Mouse (Mus musculus): ENCODE measurements around the gene Tshz3. TPM values are rescaled to one million over a fixed set of nuclear protein-coding genes. Genes with fewer than 3 reads are reported as not detected.

Gene Tshz3
- polyA plus RNA-seq, 1 experiment from 2014 or later = 8.9 TPM

DNA sequence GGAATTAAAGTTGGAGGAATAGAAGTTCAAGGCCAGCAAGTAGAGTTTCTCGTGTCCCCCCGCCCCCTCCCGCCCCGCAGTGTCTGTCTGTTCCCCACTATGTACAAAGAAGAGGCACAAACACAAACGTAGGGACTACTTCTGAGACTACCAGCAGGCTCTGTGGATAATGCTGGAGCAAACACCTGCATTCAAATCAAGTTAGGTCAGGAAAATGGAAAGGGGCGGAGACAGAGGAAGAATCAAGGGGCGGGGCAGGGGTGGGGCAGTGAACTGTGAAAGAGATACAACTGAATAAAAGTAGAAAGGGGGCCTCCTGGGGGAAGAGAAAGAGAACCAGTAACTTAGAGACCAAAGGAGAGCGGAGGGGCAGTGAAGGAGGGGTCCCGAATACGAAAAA is 19.4 kb upstream of the Tshz3 start:
- Histone ChIP-seq H3K27ac (ENCODE audit: low read length) (no peak overlapping the region), H3K4me3 (ENCODE audit: low read depth, low read length) (no peak overlapping the region), H3K4me1 (ENCODE audit: control insufficient read depth, insufficient read depth, low read length) (peaks cover 16% of the 10 kb centered on the region), H3K36me3 (ENCODE audit: control insufficient read depth, insufficient read depth, low read length) (no peaks in the 10 kb centered on the region), H3K4me2 (ENCODE audit: low read length) (no peak overlapping the region), H3K9ac (ENCODE audit: low read depth, low read length) (no peak overlapping the region), H3K9me3 (replicated peaks; ENCODE audit: control insufficient read depth, low read length, poor library complexity, severe bottlenecking) (no peaks in the 10 kb centered on the region), H3K27me3 (ENCODE audit: control insufficient read depth, insufficient read depth, low read depth, low read length) (peaks cover 12% of the 10 kb centered on the region)
- ATAC-seq = no peak
- WGBS = 3% methylated on average over 10 of the region's 10 CpGs

- Histone ChIP-seq H3K27ac (ENCODE audit: low read length) (no peak overlapping the region), H3K36me3 (ENCODE audit: control insufficient read depth, insufficient read depth, low read length) (no peaks in the 10 kb centered on the region), H3K27me3 (ENCODE audit: control insufficient read depth, insufficient read depth, low read depth, low read length) (peaks cover 12% of the 10 kb centered on the region), H3K4me3 (ENCODE audit: low read depth, low read length) (no peak overlapping the region), H3K4me1 (ENCODE audit: control insufficient read depth, insufficient read depth, low read length) (peaks cover 16% of the 10 kb centered on the region), H3K4me2 (ENCODE audit: low read length) (peak overlapping the region; percentile 69), H3K9me3 (replicated peaks; ENCODE audit: control insufficient read depth, low read length, poor library complexity, severe bottlenecking) (no peaks in the 10 kb centered on the region), H3K9ac (ENCODE audit: low read depth, low read length) (no peak overlapping the region)
- 3% methylated on average over 9 of the region's 9 CpGs for WGBS
- no peak for ATAC-seq
Observed at GRCm38 (mm10) chr7:36679031-36679618, 18.8 kb upstream of the Tshz3 start.

GRCm38 (mm10) chr7:36679866-36680458 is 18.0 kb upstream of the Tshz3 start:
- Histone ChIP-seq H3K27ac (ENCODE audit: low read length) (no peak overlapping the region), H3K4me3 (ENCODE audit: low read depth, low read length) (peak overlapping the region; percentile 37), H3K9me3 (replicated peaks; ENCODE audit: control insufficient read depth, low read length, poor library complexity, severe bottlenecking) (no peaks in the 10 kb centered on the region), H3K36me3 (ENCODE audit: control insufficient read depth, insufficient read depth, low read length) (no peaks in the 10 kb centered on the region), H3K9ac (ENCODE audit: low read depth, low read length) (peak overlapping the region; percentile 59), H3K4me1 (ENCODE audit: control insufficient read depth, insufficient read depth, low read length) (peaks cover 16% of the 10 kb centered on the region), H3K4me2 (ENCODE audit: low read length) (peak overlapping the region; percentile 69), H3K27me3 (ENCODE audit: control insufficient read depth, insufficient read depth, low read depth, low read length) (peaks cover 12% of the 10 kb centered on the region)
- 1% methylated on average over 18 of the region's 18 CpGs for WGBS
- ATAC-seq = peak; percentile 64; the same call in 1 of the 2 replicates

GRCm38 (mm10) chr7:36687508-36687907 is 10.4 kb upstream of the Tshz3 start:
- Histone ChIP-seq H3K4me1 (ENCODE audit: control insufficient read depth, insufficient read depth, low read length) (peaks cover 11% of the 10 kb centered on the region), H3K27ac (ENCODE audit: low read length) (no peak overlapping the region), H3K4me2 (ENCODE audit: low read length) (no peak overlapping the region), H3K36me3 (ENCODE audit: control insufficient read depth, insufficient read depth, low read length) (no peaks in the 10 kb centered on the region), H3K9ac (ENCODE audit: low read depth, low read length) (no peak overlapping the region), H3K9me3 (replicated peaks; ENCODE audit: control insufficient read depth, low read length, poor library complexity, severe bottlenecking) (no peaks in the 10 kb centered on the region), H3K27me3 (ENCODE audit: control insufficient read depth, insufficient read depth, low read depth, low read length) (peaks cover 26% of the 10 kb centered on the region), H3K4me3 (ENCODE audit: low read depth, low read length) (no peak overlapping the region)
- WGBS = 88% methylated on average over 1 of the region's 1 CpGs
- ATAC-seq = no peak

GRCm38 (mm10) chr7:36689049-36689793 is 8.7 kb upstream of the Tshz3 start:
- 59% methylated on average over 7 of the region's 7 CpGs for WGBS
- H3K4me3 ChIP-seq (ENCODE audit: low read depth, low read length) = no peak overlapping the region
- no peak overlapping the region for H3K27ac ChIP-seq (ENCODE audit: low read length)
- no peak overlapping the region for H3K9ac ChIP-seq (ENCODE audit: low read depth, low read length)
- H3K27me3 ChIP-seq (ENCODE audit: control insufficient read depth, insufficient read depth, low read depth, low read length) = peaks cover 37% of the 10 kb centered on the region
- H3K4me2 ChIP-seq (ENCODE audit: low read length) = no peak overlapping the region
- H3K9me3 ChIP-seq (replicated peaks; ENCODE audit: control insufficient read depth, low read length, poor library complexity, severe bottlenecking) = no peaks in the 10 kb centered on the region
- no peaks in the 10 kb centered on the region for H3K36me3 ChIP-seq (ENCODE audit: control insufficient read depth, insufficient read depth, low read length)
- no peak for ATAC-seq
- H3K4me1 ChIP-seq (ENCODE audit: control insufficient read depth, insufficient read depth, low read length) = peaks cover 11% of the 10 kb centered on the region

DNA sequence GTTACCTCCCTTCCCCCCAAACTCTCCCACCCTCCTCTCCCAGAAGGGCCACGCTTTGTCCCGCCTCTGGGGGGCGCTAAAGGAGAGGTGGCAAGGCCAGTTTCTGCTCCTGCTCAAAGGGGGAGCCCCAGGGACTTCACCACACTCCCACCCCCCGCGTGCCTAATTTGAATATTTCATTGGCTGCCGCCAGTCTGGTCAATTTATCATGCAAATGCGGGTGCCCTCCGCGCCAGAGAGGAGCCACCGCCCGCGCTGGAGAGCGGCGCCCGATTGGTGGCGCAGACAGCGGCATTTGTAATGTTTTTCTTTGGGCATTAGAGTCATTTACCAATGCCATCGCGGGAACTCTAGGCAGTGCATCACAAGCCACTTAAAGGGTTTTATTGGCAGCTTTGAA is 7.4 kb upstream of the Tshz3 start:
- H3K9ac ChIP-seq (ENCODE audit: low read depth, low read length) = no peak overlapping the region
- WGBS = under 1% methylated on average over 19 of the region's 19 CpGs
- ATAC-seq = no peak
- H3K4me1 ChIP-seq (ENCODE audit: control insufficient read depth, insufficient read depth, low read length) = peaks cover 16% of the 10 kb centered on the region
- no peak overlapping the region for H3K4me3 ChIP-seq (ENCODE audit: low read depth, low read length)
- H3K9me3 ChIP-seq (replicated peaks; ENCODE audit: control insufficient read depth, low read length, poor library complexity, severe bottlenecking) = no peaks in the 10 kb centered on the region
- no peak overlapping the region for H3K4me2 ChIP-seq (ENCODE audit: low read length)
- peaks cover 47% of the 10 kb centered on the region for H3K27me3 ChIP-seq (ENCODE audit: control insufficient read depth, insufficient read depth, low read depth, low read length)
- no peaks in the 10 kb centered on the region for H3K36me3 ChIP-seq (ENCODE audit: control insufficient read depth, insufficient read depth, low read length)
- H3K27ac ChIP-seq (ENCODE audit: low read length) = no peak overlapping the region

DNA sequence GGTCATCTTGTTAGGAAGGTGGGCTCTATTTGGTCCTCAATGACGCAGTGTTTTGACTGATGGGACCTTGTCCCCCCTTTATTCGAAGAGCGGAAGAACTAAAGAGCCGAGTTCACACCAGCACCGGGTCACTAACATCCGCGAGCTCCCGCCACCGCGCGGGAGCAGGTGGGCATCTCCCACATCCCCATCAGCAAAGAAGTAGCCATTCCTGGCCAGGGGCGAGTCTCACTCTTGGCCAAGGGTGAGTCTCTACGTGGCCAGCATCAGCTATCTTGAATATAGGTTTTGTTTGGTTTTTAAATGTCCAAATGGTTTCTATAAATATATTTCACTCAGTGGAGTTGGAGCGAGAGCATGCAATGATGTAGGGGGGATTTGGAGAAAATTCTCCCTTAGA is 6.3 kb upstream of the Tshz3 start:
- Histone ChIP-seq H3K27ac (ENCODE audit: low read length) (no peak overlapping the region), H3K4me2 (ENCODE audit: low read length) (no peak overlapping the region), H3K4me1 (ENCODE audit: control insufficient read depth, insufficient read depth, low read length) (peaks cover 21% of the 10 kb centered on the region), H3K4me3 (ENCODE audit: low read depth, low read length) (no peak overlapping the region), H3K9me3 (replicated peaks; ENCODE audit: control insufficient read depth, low read length, poor library complexity, severe bottlenecking) (no peaks in the 10 kb centered on the region), H3K36me3 (ENCODE audit: control insufficient read depth, insufficient read depth, low read length) (no peaks in the 10 kb centered on the region), H3K9ac (ENCODE audit: low read depth, low read length) (no peak overlapping the region), H3K27me3 (ENCODE audit: control insufficient read depth, insufficient read depth, low read depth, low read length) (peaks cover 52% of the 10 kb centered on the region)
- under 1% methylated on average over 14 of the region's 14 CpGs for WGBS
- ATAC-seq = no peak

GRCm38 (mm10) chr7:36692381-36692780 is 5.5 kb upstream of the Tshz3 start:
- no peak overlapping the region for H3K4me2 ChIP-seq (ENCODE audit: low read length)
- no peaks in the 10 kb centered on the region for H3K36me3 ChIP-seq (ENCODE audit: control insufficient read depth, insufficient read depth, low read length)
- no peaks in the 10 kb centered on the region for H3K9me3 ChIP-seq (replicated peaks; ENCODE audit: control insufficient read depth, low read length, poor library complexity, severe bottlenecking)
- H3K27ac ChIP-seq (ENCODE audit: low read length) = no peak overlapping the region
- peaks cover 25% of the 10 kb centered on the region for H3K4me1 ChIP-seq (ENCODE audit: control insufficient read depth, insufficient read depth, low read length)
- H3K27me3 ChIP-seq (ENCODE audit: control insufficient read depth, insufficient read depth, low read depth, low read length) = peaks cover 52% of the 10 kb centered on the region
- H3K4me3 ChIP-seq (ENCODE audit: low read depth, low read length) = no peak overlapping the region
- 6% methylated on average over 5 of the region's 5 CpGs for WGBS
- ATAC-seq = no peak
- no peak overlapping the region for H3K9ac ChIP-seq (ENCODE audit: low read depth, low read length)

- no peak overlapping the region for H3K27ac ChIP-seq (ENCODE audit: low read length)
- ATAC-seq = no peak
- H3K4me1 ChIP-seq (ENCODE audit: control insufficient read depth, insufficient read depth, low read length) = peaks cover 25% of the 10 kb centered on the region
- H3K36me3 ChIP-seq (ENCODE audit: control insufficient read depth, insufficient read depth, low read length) = no peaks in the 10 kb centered on the region
- H3K4me2 ChIP-seq (ENCODE audit: low read length) = no peak overlapping the region
- no peak overlapping the region for H3K9ac ChIP-seq (ENCODE audit: low read depth, low read length)
- no peaks in the 10 kb centered on the region for H3K9me3 ChIP-seq (replicated peaks; ENCODE audit: control insufficient read depth, low read length, poor library complexity, severe bottlenecking)
- peaks cover 51% of the 10 kb centered on the region for H3K27me3 ChIP-seq (ENCODE audit: control insufficient read depth, insufficient read depth, low read depth, low read length)
- no peak overlapping the region for H3K4me3 ChIP-seq (ENCODE audit: low read depth, low read length)
- WGBS = 11% methylated on average over 3 of the region's 3 CpGs
Observed at GRCm38 (mm10) chr7:36693081-36693480, 4.8 kb upstream of the Tshz3 start.

Data from midbrain, embryonic 16.5 days (tissue).